Mouse (Mus musculus): ENCODE measurements at regions not wholly inside any gene's neighbourhood (a gene's known extent, or its start where the extent isn't known, plus 50 kb on each side); places are given as distances from the start of the nearest gene placed in this dataset.

DNA sequence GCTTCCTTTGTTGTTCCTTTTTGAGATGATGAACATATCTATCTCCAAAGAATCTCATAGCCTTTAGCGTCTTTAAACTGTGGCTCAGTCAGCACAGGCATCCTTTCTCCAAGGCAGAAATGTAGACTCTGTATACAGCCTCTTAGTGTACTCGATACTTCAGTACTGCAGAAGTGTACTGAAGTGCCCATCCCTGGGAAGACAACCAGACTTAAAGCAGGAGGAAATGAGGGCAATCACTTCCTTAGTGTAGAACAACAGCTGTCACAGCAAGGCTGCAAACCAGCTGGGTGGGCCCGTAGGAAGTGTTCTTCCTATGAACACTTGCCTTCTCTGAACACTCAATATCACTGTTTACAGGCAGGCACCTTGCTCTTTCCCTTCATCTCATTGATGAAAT, 110.5 kb upstream of the Alg10b start:
- no peak overlapping the region for H3K9ac ChIP-seq (ENCODE audit: insufficient read depth, low read depth)
- no peaks in the 10 kb centered on the region for H3K79me2 ChIP-seq (replicated peaks; ENCODE audit: control insufficient read depth, extremely low read depth, insufficient read depth, poor library complexity, severe bottlenecking)
- peaks cover 52% of the 10 kb centered on the region for H3K9me3 ChIP-seq (replicated peaks; ENCODE audit: low read length)
- dilution Hi-C loops (cut with MboI; ENCODE audit: extremely low pct_ligation_motif_present, extremely low pct_unique_long_range_greater_than_20kb, low sequenced_read_pairs) (no loop called here), in situ Hi-C loops (cut with MboI; ENCODE audit: low pct_ligation_motif_present, low pct_unique_long_range_greater_than_20kb, low sequenced_read_pairs) (no loop called here)
- no peaks in the 10 kb centered on the region for H3K4me1 ChIP-seq (ENCODE audit: control insufficient read depth in 1 of 2, insufficient read depth in 2 of 2)
- TF ChIP-seq E2F4 (IDR thresholded peaks at IDR 0.05; ENCODE audit: insufficient replicate concordance, low read depth, low read length) (no peak), CHD2 (IDR thresholded peaks at IDR 0.05; ENCODE audit: low read length) (no peak), RAD21 (IDR thresholded peaks at IDR 0.05; ENCODE audit: low read depth, low read length) (no peak), MAZ (IDR thresholded peaks at IDR 0.05; ENCODE audit: low read depth, low read length) (no peak), UBTF (IDR thresholded peaks at IDR 0.05; ENCODE audit: low read depth, low read length) (no peak), MEF2A (IDR thresholded peaks at IDR 0.05; ENCODE audit: borderline replicate concordance, low read depth, low read length) (no peak), TCF12 (IDR thresholded peaks at IDR 0.05; ENCODE audit: low read depth, low read length) (no peak), ZMIZ1 (IDR thresholded peaks at IDR 0.05; ENCODE audit: low read depth, low read length) (no peak), JUN (IDR thresholded peaks at IDR 0.05; ENCODE audit: insufficient read depth, low read depth, low read length) (no peak), PAX5 (IDR thresholded peaks at IDR 0.05; ENCODE audit: low read length) (no peak)
- no peaks in the 10 kb centered on the region for H3K27me3 ChIP-seq (replicated peaks)
- no peaks in the 10 kb centered on the region for H3K36me3 ChIP-seq (replicated peaks in 1 of 2; ENCODE audit: control insufficient read depth in 1 of 2, insufficient read depth in 1 of 2, low read length in 1 of 2)
- no peak for DNase-seq (ENCODE audit: extremely low read depth)
- no peak overlapping the region for H3K4me3 ChIP-seq (replicated peaks in 1 of 3; ENCODE audit: low read depth in 2 of 3, low read length in 2 of 3, poor library complexity in 1 of 3)
- H3K4me2 ChIP-seq (ENCODE audit: insufficient read depth, low read depth, poor library complexity, severe bottlenecking), result no peak overlapping the region
- H3K27ac ChIP-seq (ENCODE audit: insufficient read depth, low read depth), result no peak overlapping the region

GRCm38 (mm10) chr15:90119747-90120146, 104.4 kb upstream of the Alg10b start:
- Histone ChIP-seq H3K36me3 (replicated peaks in 1 of 2; ENCODE audit: control insufficient read depth in 1 of 2, insufficient read depth in 1 of 2, low read length in 1 of 2) (no peaks in the 10 kb centered on the region), H3K27ac (ENCODE audit: insufficient read depth, low read depth) (no peak overlapping the region), H3K4me3 (replicated peaks in 1 of 3; ENCODE audit: low read depth in 2 of 3, low read length in 2 of 3, poor library complexity in 1 of 3) (no peak overlapping the region), H3K4me1 (ENCODE audit: control insufficient read depth in 1 of 2, insufficient read depth in 2 of 2) (no peaks in the 10 kb centered on the region), H3K27me3 (replicated peaks) (no peaks in the 10 kb centered on the region), H3K4me2 (ENCODE audit: insufficient read depth, low read depth, poor library complexity, severe bottlenecking) (no peak overlapping the region), H3K9ac (ENCODE audit: insufficient read depth, low read depth) (no peak overlapping the region), H3K79me2 (replicated peaks; ENCODE audit: control insufficient read depth, extremely low read depth, insufficient read depth, poor library complexity, severe bottlenecking) (no peaks in the 10 kb centered on the region), H3K9me3 (replicated peaks; ENCODE audit: low read length) (peaks cover 57% of the 10 kb centered on the region)
- in situ Hi-C loops (cut with MboI; ENCODE audit: low pct_ligation_motif_present, low pct_unique_long_range_greater_than_20kb, low sequenced_read_pairs), result no loop called here
- TF ChIP-seq ZNF384 (IDR thresholded peaks at IDR 0.05; ENCODE audit: low read depth, low read length), result no peak
- TF ChIP-seq SMC3 (IDR thresholded peaks at IDR 0.05; ENCODE audit: low read depth, low read length), result no peak
- TF ChIP-seq USF1 (IDR thresholded peaks at IDR 0.05; ENCODE audit: low read depth, low read length), result no peak
- no peak for TF ChIP-seq CTCF (conservative IDR thresholded peaks at IDR 0.05 in 1 of 2, IDR thresholded peaks at IDR 0.05 in 1 of 2; ENCODE audit: low read depth in 2 of 2, low read length in 2 of 2)
- no peak for TF ChIP-seq EP300 (IDR thresholded peaks at IDR 0.05; ENCODE audit: low read length)
- no peak for TF ChIP-seq MAFK (IDR thresholded peaks at IDR 0.05; ENCODE audit: insufficient replicate concordance, low read length)
- no peak for TF ChIP-seq MXI1 (IDR thresholded peaks at IDR 0.05; ENCODE audit: low read depth, low read length)
- TF ChIP-seq PAX5 (IDR thresholded peaks at IDR 0.05; ENCODE audit: low read length), result no peak
- TF ChIP-seq USF2 (conservative IDR thresholded peaks at IDR 0.05; ENCODE audit: low read depth, low read length), result no peak
- dilution Hi-C loops (cut with MboI; ENCODE audit: extremely low pct_ligation_motif_present, extremely low pct_unique_long_range_greater_than_20kb, low sequenced_read_pairs), result no loop called here
- DNase-seq (ENCODE audit: extremely low read depth), result no peak

Data from CH12.LX (cell line).